Mouse (Mus musculus): ENCODE results near the gene Trex1. TPM values are rescaled to one million over a fixed set of nuclear protein-coding genes. Genes with fewer than 3 reads are reported as not detected.

The Trex1 gene
- total and polyA plus RNA-seq, 3 experiments, result 12.6 to 55.2 (median 13.3) TPM

DNA sequence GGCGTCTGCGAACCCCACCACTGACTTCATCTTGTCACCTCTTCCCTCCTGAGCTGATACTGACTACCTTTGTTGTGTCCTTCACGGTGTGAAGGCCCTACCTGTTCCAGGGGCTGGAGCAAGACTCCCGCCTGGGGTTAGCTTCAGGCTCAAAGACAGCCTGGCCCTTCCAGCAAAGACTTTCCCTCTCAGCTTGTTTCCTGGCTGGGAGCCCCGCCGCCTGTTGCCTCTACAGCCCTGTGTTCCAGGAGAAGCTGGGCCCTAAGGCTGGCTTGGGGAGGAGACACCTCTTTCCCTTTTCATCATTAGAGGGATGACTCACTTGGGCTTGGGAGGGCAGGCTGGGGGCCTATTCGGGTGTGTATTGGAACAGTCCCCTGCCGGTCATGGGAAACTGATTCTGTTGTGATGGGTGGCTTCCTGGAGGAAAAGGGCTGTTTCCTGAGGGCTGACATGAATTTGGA is 20.6 kb downstream of the Trex1 start:
- intact Hi-C loops (cut with DNase I), result loop anchor here (1.0 to 2.0 kb wide), 2 partner anchors 20 to 38 kb away; partner anchors contain the start of gene Trex1
- DNase-seq, result peak; percentile 80 to 82
- Histone ChIP-seq H3K27me3 (ENCODE audit: control insufficient read depth, insufficient read depth, low read length) (no peaks in the 10 kb centered on the region), H3K4me3 (peak overlapping the region; percentile 83), H3K9ac (ENCODE audit: low read depth, low read length) (peak overlapping the region; percentile 97), H3K27ac (peak overlapping the region; percentile 97), H3K36me3 (ENCODE audit: control insufficient read depth, insufficient read depth, low read length) (peaks cover 2% of the 10 kb centered on the region; the same call in 1 of the 2 replicates), H3K79me2 (replicated peaks; ENCODE audit: control insufficient read depth, insufficient read depth, low read length) (no peaks in the 10 kb centered on the region), H3K4me1 (ENCODE audit: control insufficient read depth, insufficient read depth, low read length) (peaks cover 17% of the 10 kb centered on the region)
- TF ChIP-seq EP300 (IDR thresholded peaks at IDR 0.05; ENCODE audit: insufficient read depth, low read depth, low read length) (peak; percentile 75; the same call in 1 of the 2 replicates), CTCF (IDR thresholded peaks at IDR 0.05) (peak; percentile 25), POLR2A (IDR thresholded peaks at IDR 0.05; ENCODE audit: insufficient read depth, low read depth, low read length) (peak; percentile 52; the same call in 1 of the 2 replicates)
- WGBS, result 22% methylated on average over 8 of the region's 8 CpGs

DNA sequence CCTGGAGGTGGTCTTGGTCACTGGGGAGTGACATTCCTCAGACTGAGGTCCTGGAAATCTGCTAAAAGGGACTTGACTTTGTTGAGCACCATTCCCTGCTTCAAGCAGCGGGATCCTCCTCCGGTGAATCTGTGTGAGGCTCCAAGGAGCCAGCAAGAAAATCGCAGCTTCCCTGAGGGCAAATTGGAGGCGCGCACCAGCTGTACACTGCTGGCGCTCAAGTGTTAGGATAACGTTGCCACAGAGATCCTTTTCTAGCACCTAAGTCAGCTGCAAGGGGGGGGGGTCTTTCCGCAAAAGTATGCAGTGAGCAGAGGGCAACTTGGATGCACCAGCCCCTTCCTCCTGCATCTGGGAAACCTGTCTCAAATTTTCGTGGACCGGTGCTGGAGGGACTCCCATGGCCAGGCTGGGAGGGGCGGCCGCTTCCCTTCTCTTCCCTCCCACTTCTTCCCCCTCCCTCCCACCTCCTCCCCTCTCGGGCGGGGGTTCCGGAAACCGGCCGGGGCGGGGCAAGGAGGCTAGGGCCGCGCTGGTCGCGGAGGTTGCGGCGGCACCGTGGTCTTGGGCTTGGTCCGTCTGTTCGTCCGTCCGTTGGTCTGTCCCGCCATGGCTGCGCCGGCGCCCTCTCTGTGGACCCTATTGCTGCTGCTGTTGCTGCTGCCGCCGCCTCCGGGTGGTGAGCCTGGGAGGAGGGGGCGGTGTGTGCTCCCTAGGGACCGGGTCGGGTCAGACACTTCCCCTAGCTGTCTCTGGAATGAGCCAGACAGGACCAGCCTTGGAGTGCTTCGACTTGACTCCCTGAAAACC is 21.2 kb downstream of the Trex1 start, which contains the start of gene Shisa5:
Shisa5 (plus strand) TSS at position 480 of the 810 bp plus-strand sequence.
- Histone ChIP-seq H3K9ac (ENCODE audit: low read depth, low read length) (peak within 1 kb of the TSS; percentile 97), H3K79me2 (replicated peaks; ENCODE audit: control insufficient read depth, insufficient read depth, low read length) (no peaks in the 10 kb centered on the region), H3K4me3 (peak within 1 kb of the TSS; percentile 83), H3K4me1 (ENCODE audit: control insufficient read depth, insufficient read depth, low read length) (peaks cover 17% of the 10 kb centered on the region), H3K27me3 (ENCODE audit: control insufficient read depth, insufficient read depth, low read length) (no peaks in the 10 kb centered on the region), H3K27ac (peak within 1 kb of the TSS; percentile 97), H3K36me3 (ENCODE audit: control insufficient read depth, insufficient read depth, low read length) (peaks cover 2% of the 10 kb centered on the region; the same call in 1 of the 2 replicates)
- TF ChIP-seq POLR2A (IDR thresholded peaks at IDR 0.05; ENCODE audit: insufficient read depth, low read depth, low read length) (peak; percentile 86), EP300 (IDR thresholded peaks at IDR 0.05; ENCODE audit: insufficient read depth, low read depth, low read length) (no peak)
- 1% methylated on average over 40 of the region's 40 CpGs for WGBS
- peak; percentile 92 for DNase-seq
- intact Hi-C loops (cut with DNase I), result loop anchor here (2.0 kb wide), 1 partner anchor 37 kb away; no protein-coding TSS in a partner anchor

DNA sequence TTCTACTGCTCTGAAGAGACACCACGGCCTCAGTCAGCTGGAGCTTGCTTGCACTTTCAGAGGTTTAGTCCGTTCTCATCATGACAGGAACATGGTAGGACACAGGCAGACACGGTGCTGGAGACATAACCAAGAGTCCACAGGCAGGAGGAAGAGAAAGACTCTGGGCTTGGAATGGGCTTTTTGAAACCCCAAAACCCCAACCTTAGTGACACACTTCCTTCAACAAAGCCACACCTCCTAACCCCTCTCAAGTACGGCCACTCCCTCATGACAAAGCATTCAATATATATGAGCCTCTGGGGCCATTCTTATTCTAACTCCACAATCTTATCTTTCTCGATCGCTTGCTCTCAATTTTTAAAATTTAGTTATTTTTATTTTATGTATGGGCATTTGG is 27.1 kb downstream of the Trex1 start:
- no peak overlapping the region for H3K27ac ChIP-seq
- H3K36me3 ChIP-seq (ENCODE audit: control insufficient read depth, insufficient read depth, low read length), result no peaks in the 10 kb centered on the region
- H3K79me2 ChIP-seq (replicated peaks; ENCODE audit: control insufficient read depth, insufficient read depth, low read length), result no peaks in the 10 kb centered on the region
- TF ChIP-seq CTCF (IDR thresholded peaks at IDR 0.05), result no peak
- TF ChIP-seq POLR2A (IDR thresholded peaks at IDR 0.05; ENCODE audit: insufficient read depth, low read depth, low read length), result no peak
- no peak for TF ChIP-seq EP300 (IDR thresholded peaks at IDR 0.05; ENCODE audit: insufficient read depth, low read depth, low read length)
- no peak overlapping the region for H3K9ac ChIP-seq (ENCODE audit: low read depth, low read length)
- H3K4me1 ChIP-seq (ENCODE audit: control insufficient read depth, insufficient read depth, low read length), result peaks cover 3% of the 10 kb centered on the region
- DNase-seq, result no peak
- H3K4me3 ChIP-seq, result no peak overlapping the region
- intact Hi-C loops (cut with DNase I), result no loop called here
- 83% methylated on average over 6 of the region's 6 CpGs for WGBS
- H3K27me3 ChIP-seq (ENCODE audit: control insufficient read depth, insufficient read depth, low read length), result no peaks in the 10 kb centered on the region

DNA sequence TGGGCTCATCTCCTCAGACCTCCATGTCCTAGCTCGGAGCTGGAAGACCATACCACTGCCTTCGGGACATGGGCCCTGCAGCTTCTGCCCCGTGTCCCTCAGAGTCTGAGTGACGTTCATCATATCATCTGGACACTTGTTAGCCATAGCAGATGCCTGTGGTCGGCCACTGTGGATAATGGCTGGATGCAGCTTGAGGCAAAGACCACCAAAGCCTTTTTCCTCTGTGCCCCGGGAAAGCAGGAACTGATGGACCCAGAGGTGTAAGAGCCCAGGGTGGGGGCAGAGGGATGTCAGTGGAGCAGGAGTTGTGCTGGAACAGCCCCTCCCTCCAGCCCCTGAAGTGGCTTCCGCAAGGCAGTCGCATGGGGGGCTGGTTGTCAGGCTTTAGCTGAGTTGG is 27.8 kb downstream of the Trex1 start:
- peaks cover 8% of the 10 kb centered on the region for H3K4me1 ChIP-seq (ENCODE audit: control insufficient read depth, insufficient read depth, low read length)
- no peaks in the 10 kb centered on the region for H3K27me3 ChIP-seq (ENCODE audit: control insufficient read depth, insufficient read depth, low read length)
- 80% methylated on average over 8 of the region's 8 CpGs for WGBS
- no peaks in the 10 kb centered on the region for H3K79me2 ChIP-seq (replicated peaks; ENCODE audit: control insufficient read depth, insufficient read depth, low read length)
- TF ChIP-seq CTCF (IDR thresholded peaks at IDR 0.05) (no peak), EP300 (IDR thresholded peaks at IDR 0.05; ENCODE audit: insufficient read depth, low read depth, low read length) (no peak), POLR2A (IDR thresholded peaks at IDR 0.05; ENCODE audit: insufficient read depth, low read depth, low read length) (no peak)
- peak in 1 of 2 experiments; percentile 12 for DNase-seq
- intact Hi-C loops (cut with DNase I), result no loop called here
- H3K36me3 ChIP-seq (ENCODE audit: control insufficient read depth, insufficient read depth, low read length), result no peaks in the 10 kb centered on the region
- no peak overlapping the region for H3K4me3 ChIP-seq
- H3K27ac ChIP-seq, result no peak overlapping the region
- H3K9ac ChIP-seq (ENCODE audit: low read depth, low read length), result no peak overlapping the region

DNA sequence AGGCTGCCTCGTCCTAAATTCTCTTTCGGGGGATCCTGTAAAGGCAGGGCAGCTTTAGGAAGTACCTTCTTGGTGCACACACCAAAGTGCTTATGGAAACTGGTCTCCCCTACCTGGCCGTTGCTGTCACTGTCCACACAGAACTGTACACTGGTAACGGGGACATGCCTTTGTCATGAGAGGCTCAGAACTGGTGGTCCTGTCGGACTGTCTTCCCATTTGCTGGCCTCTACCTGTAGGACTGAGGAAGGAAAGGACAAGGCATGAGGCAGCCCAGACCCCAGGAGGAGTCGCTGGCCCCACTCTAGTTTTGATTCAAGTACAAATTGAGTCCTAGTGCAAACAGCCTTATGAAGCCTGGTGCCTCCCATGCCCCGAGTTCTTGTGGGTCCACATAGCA is 28.5 kb downstream of the Trex1 start:
- no peak overlapping the region for H3K4me3 ChIP-seq
- peaks cover 8% of the 10 kb centered on the region for H3K4me1 ChIP-seq (ENCODE audit: control insufficient read depth, insufficient read depth, low read length)
- no peak overlapping the region for H3K27ac ChIP-seq
- intact Hi-C loops (cut with DNase I), result no loop called here
- DNase-seq, result no peak
- WGBS, result 93% methylated on average over 7 of the region's 7 CpGs
- no peaks in the 10 kb centered on the region for H3K36me3 ChIP-seq (ENCODE audit: control insufficient read depth, insufficient read depth, low read length)
- no peaks in the 10 kb centered on the region for H3K79me2 ChIP-seq (replicated peaks; ENCODE audit: control insufficient read depth, insufficient read depth, low read length)
- TF ChIP-seq CTCF (IDR thresholded peaks at IDR 0.05), result no peak
- no peak for TF ChIP-seq EP300 (IDR thresholded peaks at IDR 0.05; ENCODE audit: insufficient read depth, low read depth, low read length)
- no peak for TF ChIP-seq POLR2A (IDR thresholded peaks at IDR 0.05; ENCODE audit: insufficient read depth, low read depth, low read length)
- H3K9ac ChIP-seq (ENCODE audit: low read depth, low read length), result no peak overlapping the region
- no peaks in the 10 kb centered on the region for H3K27me3 ChIP-seq (ENCODE audit: control insufficient read depth, insufficient read depth, low read length)

DNA sequence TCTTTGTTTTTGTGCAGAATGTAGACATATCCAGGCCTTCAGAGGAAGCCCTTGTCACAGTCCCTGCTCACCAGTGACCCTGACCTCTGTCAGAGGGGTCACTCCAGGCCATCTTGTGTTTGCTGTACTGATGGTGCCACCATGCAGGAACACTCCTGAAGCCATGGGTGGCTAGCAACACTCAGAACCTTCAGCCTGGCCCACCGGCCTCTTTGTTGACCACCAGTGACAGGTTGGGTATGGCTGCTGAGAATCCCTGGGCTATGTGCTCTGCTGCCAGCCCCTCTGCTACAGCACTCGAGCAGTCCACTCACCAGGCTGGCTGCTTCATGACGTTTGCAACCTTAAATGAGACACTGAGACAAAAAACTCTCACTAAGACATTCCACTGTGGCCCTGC is 29.2 kb downstream of the Trex1 start:
- TF ChIP-seq CTCF (IDR thresholded peaks at IDR 0.05) (no peak), POLR2A (IDR thresholded peaks at IDR 0.05; ENCODE audit: insufficient read depth, low read depth, low read length) (no peak), EP300 (IDR thresholded peaks at IDR 0.05; ENCODE audit: insufficient read depth, low read depth, low read length) (no peak)
- peaks cover 8% of the 10 kb centered on the region for H3K4me1 ChIP-seq (ENCODE audit: control insufficient read depth, insufficient read depth, low read length)
- WGBS, result 69% methylated on average over 3 of the region's 3 CpGs
- no peaks in the 10 kb centered on the region for H3K79me2 ChIP-seq (replicated peaks; ENCODE audit: control insufficient read depth, insufficient read depth, low read length)
- intact Hi-C loops (cut with DNase I), result no loop called here
- no peaks in the 10 kb centered on the region for H3K36me3 ChIP-seq (ENCODE audit: control insufficient read depth, insufficient read depth, low read length)
- H3K9ac ChIP-seq (ENCODE audit: low read depth, low read length), result no peak overlapping the region
- peak; percentile 1 to 10 for DNase-seq
- no peak overlapping the region for H3K4me3 ChIP-seq
- no peaks in the 10 kb centered on the region for H3K27me3 ChIP-seq (ENCODE audit: control insufficient read depth, insufficient read depth, low read length)
- no peak overlapping the region for H3K27ac ChIP-seq

Measured in heart, adult 2 months (tissue).